Mouse (Mus musculus) C2C12 (cell line): ENCODE results near the gene Lif.
A peak's percentile ranks its signal among the peaks of the same experiment; 100 is the strongest.

Source experiments
- CEBPB ChIP-seq: IDR thresholded peaks from one replicate; pipeline ENCODE4 v1.6.1; 2011; ENCODE audit warnings: low read depth, mild to moderate bottlenecking, control low read depth, moderate library complexity
- CTCF ChIP-seq: IDR thresholded peaks from one replicate; pipeline ENCODE4 v1.5.1; 2011; ENCODE audit not compliant: control insufficient read depth, insufficient read depth, insufficient read length
- MAX ChIP-seq: IDR thresholded peaks from one replicate; pipeline ENCODE4 v1.6.1; 2011; ENCODE audit warnings: mild to moderate bottlenecking, control low read depth
- MYOD1 ChIP-seq: IDR thresholded peaks from one replicate; pipeline ENCODE4 v1.6.1; 2011; ENCODE audit warnings: low read depth; ENCODE audit not compliant: control insufficient read depth, insufficient read length
- MYOG ChIP-seq: IDR thresholded peaks from one replicate; pipeline ENCODE4 v1.6.1; 2011; ENCODE audit not compliant: control insufficient read depth, insufficient read length; ENCODE audit errors: extremely low read depth
- USF1 ChIP-seq: IDR thresholded peaks from one replicate; pipeline ENCODE4 v1.6.1; 2011; ENCODE audit warnings: low read depth, mild to moderate bottlenecking, control low read depth, moderate library complexity

DNA sequence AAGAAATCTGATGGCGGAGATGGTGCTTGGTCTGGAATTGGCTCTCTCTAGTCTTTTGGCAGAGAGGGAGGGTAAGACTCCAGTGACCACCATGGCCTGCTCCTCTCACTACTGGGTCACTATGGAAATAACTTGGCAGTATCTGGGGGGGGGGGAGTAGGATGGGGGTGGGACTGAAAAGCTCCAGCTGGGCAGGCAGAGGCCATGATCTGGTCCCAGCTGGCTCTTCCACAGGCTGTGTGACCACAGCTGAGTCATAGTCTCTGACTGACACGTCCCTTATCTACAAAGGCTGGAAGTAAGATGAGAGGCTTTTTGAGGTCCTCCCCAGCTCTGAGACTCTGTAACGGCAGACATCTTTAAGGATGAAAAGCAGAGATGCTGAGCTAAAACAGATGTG is 40.4 kb downstream of the Lif start:
- no peak for TF ChIP-seq MAX
- TF ChIP-seq CTCF, result no peak
- no peak for TF ChIP-seq USF1
- TF ChIP-seq CEBPB, result no peak
- TF ChIP-seq MYOG, result no peak
- TF ChIP-seq MYOD1, result peak; percentile 60
